Mouse (Mus musculus): ENCODE measurements at regions not wholly inside any gene's neighbourhood (a gene's known extent, or its start where the extent isn't known, plus 50 kb on each side); places are given as distances from the start of the nearest gene placed in this dataset.

DNA sequence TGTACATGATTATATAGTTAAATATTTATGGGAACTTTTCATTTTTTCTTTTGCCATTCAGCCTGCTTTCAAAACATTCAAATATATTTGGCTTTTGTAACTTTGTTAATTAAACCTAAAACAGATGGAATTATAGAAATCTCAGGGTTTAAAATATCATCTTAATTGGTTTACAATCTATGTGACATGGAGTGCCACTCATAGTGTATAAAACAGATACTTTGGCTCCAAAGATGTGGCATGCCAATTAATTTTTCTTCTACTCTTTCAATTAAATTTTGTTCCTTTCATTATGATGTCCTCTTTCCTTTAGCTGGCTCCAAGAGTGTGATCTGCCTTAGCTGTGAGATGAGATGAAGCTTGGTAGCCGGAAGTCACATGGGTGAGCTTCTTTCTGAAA, 103.0 kb downstream of the Neurod6 start:
- no peaks in the 10 kb centered on the region for H3K36me3 ChIP-seq
- peaks cover 15% of the 10 kb centered on the region; the same call in 1 of the 2 replicates for H3K4me1 ChIP-seq
- H3K4me2 ChIP-seq: no peak overlapping the region
- ATAC-seq (ENCODE audit: insufficient number of reproducible peaks, insufficient read depth, low FRiP score, low TSS enrichment, low read depth): no peak
- no peaks in the 10 kb centered on the region for H3K27me3 ChIP-seq
- H3K9ac ChIP-seq: no peak overlapping the region
- 93% methylated on average over 1 of the region's 1 CpGs for WGBS
- no peaks in the 10 kb centered on the region for H3K9me3 ChIP-seq
- no peak overlapping the region for H3K27ac ChIP-seq
- H3K4me3 ChIP-seq: no peak overlapping the region

DNA sequence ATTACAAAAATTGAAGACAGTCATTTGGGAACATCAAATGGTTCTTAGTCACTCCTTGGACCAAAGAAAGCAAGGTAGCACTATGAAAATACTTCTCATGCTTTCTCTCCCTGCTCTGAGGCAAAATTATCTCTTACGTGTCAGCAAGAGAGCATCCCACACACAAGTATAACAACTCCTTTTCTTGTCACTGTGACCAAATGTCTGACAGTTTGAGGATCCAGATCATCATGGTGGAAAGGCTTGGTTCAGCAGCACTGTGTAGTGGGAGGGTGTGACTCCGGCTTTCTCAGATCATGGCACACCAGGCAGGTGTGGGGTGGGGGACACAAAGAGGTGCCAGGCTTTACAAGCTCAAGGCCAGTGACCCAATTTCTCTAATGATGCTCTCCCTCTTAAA, 113.5 kb downstream of the Neurod6 start:
- Histone ChIP-seq H3K4me2 (no peak overlapping the region), H3K36me3 (no peaks in the 10 kb centered on the region), H3K27me3 (no peaks in the 10 kb centered on the region), H3K4me3 (no peak overlapping the region), H3K9me3 (no peaks in the 10 kb centered on the region), H3K4me1 (no peaks in the 10 kb centered on the region), H3K27ac (no peak overlapping the region), H3K9ac (no peak overlapping the region)
- 88% methylated on average over 2 of the region's 2 CpGs for WGBS
- ATAC-seq (ENCODE audit: insufficient number of reproducible peaks, insufficient read depth, low FRiP score, low TSS enrichment, low read depth): no peak

DNA sequence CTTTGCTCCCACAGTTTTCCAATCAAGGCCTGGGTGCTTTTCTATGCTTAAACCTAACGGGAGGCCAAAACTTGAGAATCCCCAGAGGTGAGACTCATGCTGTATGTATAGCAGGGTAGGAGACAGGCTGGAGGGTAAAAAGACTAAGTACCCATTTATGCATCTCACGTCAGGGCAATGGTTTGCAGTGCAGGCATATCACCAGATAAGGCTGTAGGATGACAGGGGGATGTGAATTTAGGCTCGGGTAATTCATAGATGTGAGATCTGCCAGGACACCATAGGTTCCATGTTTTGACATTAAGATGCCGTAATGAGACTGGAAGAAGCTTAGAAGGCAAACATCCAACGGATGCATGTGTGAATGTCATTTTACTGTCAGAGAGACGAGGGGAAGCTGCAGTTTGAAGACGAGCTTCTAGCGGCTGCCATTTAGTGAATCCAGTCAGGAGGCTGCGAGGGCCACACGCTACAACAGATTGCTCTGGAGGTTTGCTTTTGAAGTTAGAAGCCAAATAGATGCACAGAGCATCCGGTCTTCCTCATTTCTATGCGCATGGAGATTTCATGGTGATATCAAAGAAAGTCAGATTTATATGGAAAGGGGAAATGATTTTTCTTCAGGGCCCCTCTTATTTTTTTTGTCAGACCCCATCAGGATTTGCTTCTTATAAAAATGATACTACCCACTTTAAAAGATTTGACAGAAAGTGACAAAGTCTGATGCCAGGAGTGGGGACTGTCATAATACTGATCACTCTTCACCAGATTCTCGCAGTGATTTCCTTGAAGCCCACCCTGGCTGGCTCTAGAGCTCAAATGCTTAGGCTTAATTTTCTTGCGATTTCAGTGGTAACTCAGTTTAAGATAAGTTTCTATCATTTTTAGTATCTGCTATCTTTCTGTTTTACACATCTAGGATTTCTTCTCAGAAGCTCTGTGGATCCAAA, 113.8 kb downstream of the Adcyap1r1 start:
- no peak overlapping the region for H3K9ac ChIP-seq
- H3K4me3 ChIP-seq: no peak overlapping the region
- peaks cover 4% of the 10 kb centered on the region; the same call in 1 of the 2 replicates for H3K4me1 ChIP-seq
- H3K27me3 ChIP-seq: no peaks in the 10 kb centered on the region
- H3K9me3 ChIP-seq: no peaks in the 10 kb centered on the region
- WGBS: 76% methylated on average over 14 of the region's 14 CpGs
- no peak for ATAC-seq (ENCODE audit: insufficient number of reproducible peaks, insufficient read depth, low FRiP score, low TSS enrichment, low read depth)
- H3K27ac ChIP-seq: no peak overlapping the region
- H3K36me3 ChIP-seq: no peaks in the 10 kb centered on the region
- H3K4me2 ChIP-seq: no peak overlapping the region

- H3K27ac ChIP-seq: no peak overlapping the region
- H3K9me3 ChIP-seq: no peaks in the 10 kb centered on the region
- 47% methylated on average over 5 of the region's 5 CpGs for WGBS
- peaks cover 8% of the 10 kb centered on the region; the same call in 1 of the 2 replicates for H3K27me3 ChIP-seq
- H3K4me1 ChIP-seq: peaks cover 4% of the 10 kb centered on the region; the same call in 1 of the 2 replicates
- no peaks in the 10 kb centered on the region for H3K36me3 ChIP-seq
- H3K9ac ChIP-seq: no peak overlapping the region
- H3K4me2 ChIP-seq: no peak overlapping the region
- no peak overlapping the region for H3K4me3 ChIP-seq
- ATAC-seq (ENCODE audit: insufficient number of reproducible peaks, insufficient read depth, low FRiP score, low TSS enrichment, low read depth): no peak
Measured at GRCm38 (mm10) chr6:55560606-55561005, 108.8 kb downstream of the Adcyap1r1 start.

DNA sequence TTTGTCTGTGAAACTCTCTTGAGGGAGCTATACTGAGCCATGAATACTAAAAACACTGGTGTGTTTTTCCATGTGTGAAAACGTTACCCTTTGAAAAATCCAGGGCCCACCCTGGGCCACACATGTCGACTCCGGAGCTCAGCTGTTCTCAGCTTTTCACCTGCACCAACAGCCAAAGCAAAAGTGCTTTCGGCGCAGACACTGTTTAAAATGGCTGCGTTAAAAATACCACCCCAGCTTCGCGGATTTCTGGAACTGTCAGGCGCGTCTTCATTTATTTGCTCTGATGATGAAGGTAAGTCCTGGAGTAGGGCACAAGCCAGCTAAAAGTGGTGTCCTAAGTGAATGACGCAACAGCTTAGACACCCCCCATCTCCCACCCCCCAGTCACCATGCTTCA, 108.0 kb downstream of the Adcyap1r1 start:
- no peaks in the 10 kb centered on the region for H3K36me3 ChIP-seq
- H3K9ac ChIP-seq: no peak overlapping the region
- peaks cover 8% of the 10 kb centered on the region; the same call in 1 of the 2 replicates for H3K27me3 ChIP-seq
- no peak overlapping the region for H3K4me3 ChIP-seq
- 92% methylated on average over 11 of the region's 11 CpGs for WGBS
- ATAC-seq (ENCODE audit: insufficient number of reproducible peaks, insufficient read depth, low FRiP score, low TSS enrichment, low read depth): no peak
- H3K4me1 ChIP-seq: peaks cover 4% of the 10 kb centered on the region; the same call in 1 of the 2 replicates
- H3K4me2 ChIP-seq: no peak overlapping the region
- no peak overlapping the region for H3K27ac ChIP-seq
- H3K9me3 ChIP-seq: no peaks in the 10 kb centered on the region

All from embryonic facial prominence, embryonic 13.5 days (tissue).